Mouse (Mus musculus) adrenal gland, postnatal 4 days (tissue): Measurements from ENCODE around the gene Cdk11b. TPM values are rescaled to one million over a fixed set of nuclear protein-coding genes. Genes with fewer than 3 reads are reported as not detected.
"Not testable (repeated sequence)": the region's sequence is repeated elsewhere in the genome, so short reads cannot be mapped to it uniquely, and the experiment has no call there.

ENCODE experiments used
- DNase-seq, 2 experiments: peaks; one replicate each; pipeline ENCODE4 v3.0.0; 2021 to 2022; ENCODE audit warnings: low spot score in 2 of 2, mixed read lengths in 2 of 2
- total RNA-seq, 2 experiments: library from RNA; stranded (reverse); gene quantifications; 2 replicates each; pipeline ENCODE4 v1.2.3; 2021

Cdk11b gene
- total RNA-seq, 2 experiments from 2014 or later: 53.8 to 55.0 TPM

GRCm38 (mm10) chr4:155603801-155604200, 20.9 kb upstream of the Cdk11b start:
- DNase-seq: no peak

- no peak for DNase-seq
These were observed 19.5 kb upstream of the Cdk11b start for GRCm38 (mm10) chr4:155605132-155605531.

- no peak for DNase-seq
These were observed 17.8 kb upstream of the Cdk11b start for GRCm38 (mm10) chr4:155606825-155607224.

GRCm38 (mm10) chr4:155611860-155612259, 12.8 kb upstream of the Cdk11b start:
- DNase-seq: no peak

- no peak for DNase-seq
These were observed 11.4 kb upstream of the Cdk11b start for GRCm38 (mm10) chr4:155613264-155613663.

- no peak for DNase-seq
These were observed 6.3 kb upstream of the Cdk11b start for GRCm38 (mm10) chr4:155618321-155618720.

GRCm38 (mm10) chr4:155630267-155630666, 5.6 kb downstream of the Cdk11b start:
- DNase-seq: no peak

GRCm38 (mm10) chr4:155635766-155636499, 11.3 kb downstream of the Cdk11b start:
- no peak for DNase-seq

GRCm38 (mm10) chr4:155643531-155643930, 18.9 kb downstream of the Cdk11b start:
- DNase-seq: no peak

- not testable (repeated sequence) for DNase-seq
These were observed 20.7 kb downstream of the Cdk11b start, which contains the start of gene Gm10563 for GRCm38 (mm10) chr4:155645308-155645707. Gene Gm10563, minus strand, starts transcription at chr4:155645408.

- no peak for DNase-seq
These were observed 21.1 kb downstream of the Cdk11b start for GRCm38 (mm10) chr4:155645721-155646120.

- no peak for DNase-seq
These were observed 24.7 kb downstream of the Cdk11b start for GRCm38 (mm10) chr4:155649355-155649754.

- DNase-seq: no peak
These were observed 27.1 kb downstream of the Cdk11b start for GRCm38 (mm10) chr4:155651553-155652269.

- no peak for DNase-seq
These were observed 27.8 kb downstream of the Cdk11b start for GRCm38 (mm10) chr4:155652283-155653085.

GRCm38 (mm10) chr4:155653086-155653450, 28.4 kb downstream of the Cdk11b start, which contains the start of gene Mmp23:
Gene Mmp23, minus strand, starts transcription at chr4:155653384.
- no peak for DNase-seq

GRCm38 (mm10) chr4:155653451-155654182, 29.0 kb downstream of the Cdk11b start:
- no peak for DNase-seq

- DNase-seq: no peak
These were observed 29.5 kb downstream of the Cdk11b start for GRCm38 (mm10) chr4:155654183-155654455.

GRCm38 (mm10) chr4:155654456-155655298, 30.0 kb downstream of the Cdk11b start:
- DNase-seq: no peak

GRCm38 (mm10) chr4:155656214-155656751, 31.6 kb downstream of the Cdk11b start:
- no peak for DNase-seq

- no peak for DNase-seq
These were observed 34.3 kb downstream of the Cdk11b start for GRCm38 (mm10) chr4:155658961-155659360.
